Mouse (Mus musculus): ENCODE results near the gene Tex44. TPM values are rescaled to one million over a fixed set of nuclear protein-coding genes. Genes with fewer than 3 reads are reported as not detected.

Tex44 gene
- polyA plus RNA-seq, 1 experiment from 2014 or later = not detected

DNA sequence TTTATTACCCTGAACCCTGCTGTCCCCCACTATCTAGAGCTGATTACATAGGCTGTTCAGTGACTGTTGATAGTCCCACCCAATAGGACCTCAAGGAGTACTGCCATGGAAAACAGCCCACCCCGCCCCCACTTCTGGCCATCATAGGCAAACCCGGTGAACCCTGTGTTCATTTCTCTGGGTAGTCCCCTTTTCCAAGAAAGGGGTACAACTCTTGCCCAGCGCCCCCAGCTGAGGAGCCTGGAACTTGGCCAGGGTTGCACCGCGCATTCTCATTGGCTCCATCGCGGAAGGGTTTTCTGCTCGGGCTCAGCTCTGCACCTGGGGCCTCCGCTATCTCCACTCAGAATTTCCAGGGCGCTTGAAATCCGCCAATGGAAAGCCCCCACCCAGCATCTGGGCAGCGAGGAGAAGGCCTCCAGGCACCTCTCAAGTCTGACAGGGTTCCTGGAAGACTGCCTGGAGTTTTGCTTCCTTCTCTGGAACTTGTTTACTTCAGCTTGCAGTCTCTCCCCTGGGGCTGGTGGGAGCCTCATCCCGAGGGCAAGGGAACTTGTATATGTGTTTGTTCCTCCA lies 21.6 kb downstream of the Tex44 start:
- peak overlapping the region; percentile 16; the same call in 1 of the 2 replicates for H3K9ac ChIP-seq (replicated peaks; ENCODE audit: low read depth)
- H3K9me3 ChIP-seq (ENCODE audit: low read length) = no peaks in the 10 kb centered on the region
- peak; percentile 75 for ATAC-seq
- no peaks in the 10 kb centered on the region for H3K36me3 ChIP-seq (ENCODE audit: insufficient read depth, low read length)
- peaks cover 26% of the 10 kb centered on the region for H3K4me1 ChIP-seq (ENCODE audit: insufficient read depth, low read depth, low read length)
- H3K4me2 ChIP-seq (replicated peaks; ENCODE audit: low read depth, low read length) = no peak overlapping the region
- no peak; the same call in none of the 2 replicates for TF ChIP-seq EP300 (IDR thresholded peaks at IDR 0.05)
- TF ChIP-seq CTCF (IDR thresholded peaks at IDR 0.05) = no peak
- WGBS = 15% methylated on average over 13 of the region's 13 CpGs
- DNase-seq (ENCODE audit: low spot score) = peak; percentile 86
- peak overlapping the region; percentile 90 for H3K27ac ChIP-seq (ENCODE audit: low read length)
- H3K4me3 ChIP-seq (ENCODE audit: low read depth, low read length) = no peak overlapping the region
- H3K27me3 ChIP-seq (replicated peaks; ENCODE audit: insufficient read depth, low read length) = no peaks in the 10 kb centered on the region

DNA sequence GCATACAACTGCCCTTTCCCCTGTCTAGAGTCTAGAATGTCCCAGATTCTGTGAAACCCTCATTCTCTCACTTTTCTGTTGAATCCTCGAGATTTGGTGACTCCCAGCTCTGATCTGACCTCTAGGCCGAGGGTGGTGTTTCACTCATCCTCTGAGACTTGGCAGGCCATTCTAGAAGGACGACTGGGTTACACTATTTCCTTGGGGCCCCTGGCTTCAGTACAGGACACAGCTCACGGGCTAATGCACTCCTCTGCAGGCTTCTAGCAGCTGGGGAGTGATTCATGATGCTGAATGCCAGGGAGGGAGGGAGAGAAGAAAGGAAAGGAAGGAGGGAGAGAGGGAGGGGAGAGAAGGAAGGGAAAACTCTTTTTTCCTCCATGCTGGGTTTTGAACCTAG lies 22.1 kb downstream of the Tex44 start:
- H3K27ac ChIP-seq (ENCODE audit: low read length) = peak overlapping the region; percentile 90
- no peak overlapping the region; the same call in 1 of the 2 replicates for H3K4me2 ChIP-seq (replicated peaks; ENCODE audit: low read depth, low read length)
- no peaks in the 10 kb centered on the region for H3K9me3 ChIP-seq (ENCODE audit: low read length)
- TF ChIP-seq CTCF (IDR thresholded peaks at IDR 0.05) (no peak), EP300 (IDR thresholded peaks at IDR 0.05) (peak; percentile 25; the same call in 1 of the 2 replicates)
- H3K9ac ChIP-seq (replicated peaks; ENCODE audit: low read depth) = peak overlapping the region; percentile 16; the same call in 1 of the 2 replicates
- ATAC-seq = peak; percentile 80
- H3K36me3 ChIP-seq (ENCODE audit: insufficient read depth, low read length) = no peaks in the 10 kb centered on the region
- peaks cover 20% of the 10 kb centered on the region for H3K4me1 ChIP-seq (ENCODE audit: insufficient read depth, low read depth, low read length)
- no peaks in the 10 kb centered on the region for H3K27me3 ChIP-seq (replicated peaks; ENCODE audit: insufficient read depth, low read length)
- WGBS = 13% methylated on average over 4 of the region's 4 CpGs
- DNase-seq (ENCODE audit: low spot score) = peak; percentile 86
- H3K4me3 ChIP-seq (ENCODE audit: low read depth, low read length) = no peak overlapping the region

DNA sequence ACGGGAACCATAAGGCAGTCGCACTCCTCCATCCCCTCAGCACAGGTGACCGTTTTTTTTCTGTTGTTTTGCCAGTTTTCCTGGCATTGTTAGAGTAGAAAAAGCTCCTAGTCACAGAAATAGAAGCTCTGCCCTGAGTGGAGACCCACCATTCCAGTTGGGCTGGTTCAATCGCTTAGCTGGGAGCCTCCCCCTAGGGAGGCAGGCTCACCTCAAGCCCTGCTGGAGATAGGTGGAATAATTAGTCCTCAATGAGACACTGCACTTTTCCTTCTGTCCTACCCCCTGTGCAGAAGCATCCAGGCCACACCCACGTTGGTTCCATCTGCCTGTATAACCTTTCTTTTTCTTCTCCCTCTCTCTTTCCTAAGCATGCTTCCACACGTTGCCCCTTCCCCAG lies 23.8 kb downstream of the Tex44 start:
- no peaks in the 10 kb centered on the region for H3K36me3 ChIP-seq (ENCODE audit: insufficient read depth, low read length)
- no peak overlapping the region for H3K27ac ChIP-seq (ENCODE audit: low read length)
- DNase-seq (ENCODE audit: low spot score) (peak; percentile 54), ATAC-seq (peak; percentile 17; the same call in 1 of the 2 replicates)
- H3K27me3 ChIP-seq (replicated peaks; ENCODE audit: insufficient read depth, low read length) = no peaks in the 10 kb centered on the region
- TF ChIP-seq CTCF (IDR thresholded peaks at IDR 0.05) (peak; percentile 19; the same call in 1 of the 2 replicates), EP300 (IDR thresholded peaks at IDR 0.05) (no peak)
- H3K9me3 ChIP-seq (ENCODE audit: low read length) = no peaks in the 10 kb centered on the region
- H3K4me2 ChIP-seq (replicated peaks; ENCODE audit: low read depth, low read length) = no peak overlapping the region
- H3K9ac ChIP-seq (replicated peaks; ENCODE audit: low read depth) = no peak overlapping the region
- H3K4me3 ChIP-seq (ENCODE audit: low read depth, low read length) = no peak overlapping the region
- peaks cover 11% of the 10 kb centered on the region; the same call in 1 of the 2 replicates for H3K4me1 ChIP-seq (ENCODE audit: insufficient read depth, low read depth, low read length)
- WGBS = 34% methylated on average over 6 of the region's 6 CpGs

DNA sequence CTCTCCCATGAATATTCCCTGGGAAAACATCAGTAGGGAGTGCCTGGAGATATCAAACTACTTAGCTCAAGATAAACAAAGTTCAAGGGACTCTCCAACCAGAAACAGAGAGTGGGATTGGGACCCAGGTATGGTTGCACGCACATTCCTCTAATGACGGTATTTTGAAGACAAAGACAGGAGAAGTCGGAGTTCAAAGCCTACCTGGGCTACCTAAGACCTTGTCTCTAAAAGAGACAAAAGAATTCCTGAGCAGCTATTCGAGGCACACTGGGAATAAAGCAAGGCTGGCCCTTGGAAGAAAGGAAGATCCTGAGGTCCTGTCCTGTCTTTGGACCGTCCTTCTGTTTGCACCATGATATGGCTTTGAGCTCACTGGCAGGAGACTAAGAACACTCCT lies 26.6 kb downstream of the Tex44 start:
- WGBS = 62% methylated on average over 5 of the region's 5 CpGs

DNA sequence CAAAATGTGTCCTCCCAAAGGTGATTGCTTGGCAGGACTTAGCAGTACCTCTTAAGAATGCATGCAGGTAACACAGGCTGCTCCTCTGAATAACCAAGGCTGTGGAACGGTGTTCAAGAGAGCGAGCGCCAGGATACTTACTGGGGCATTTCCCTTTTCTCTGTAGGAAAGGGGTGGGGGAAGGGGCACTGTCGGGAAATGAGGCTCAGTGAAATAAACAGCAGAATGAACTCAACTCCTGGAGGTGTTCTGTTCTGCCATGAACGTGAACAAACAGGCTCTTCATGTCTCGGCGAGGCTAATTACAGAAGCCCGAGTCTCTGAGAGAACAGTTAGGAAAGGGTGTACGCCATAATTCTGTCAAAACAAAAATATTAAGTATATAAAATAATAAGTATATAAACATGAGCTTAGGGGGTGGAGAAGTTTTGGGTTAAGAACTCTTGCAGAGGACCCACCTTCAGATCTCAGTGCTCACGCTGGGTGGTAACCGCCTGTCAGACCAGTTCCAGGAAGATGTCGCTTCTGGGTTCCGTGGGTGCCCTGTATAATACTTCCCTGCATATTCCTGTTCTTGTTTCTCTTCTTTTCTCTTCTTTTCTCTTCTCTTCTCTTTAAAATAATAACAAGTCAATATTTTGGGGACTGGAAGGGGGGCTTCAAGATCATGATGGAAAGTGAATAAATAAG lies 30.9 kb downstream of the Tex44 start:
- Histone ChIP-seq H3K4me2 (replicated peaks; ENCODE audit: low read depth, low read length) (no peak overlapping the region), H3K36me3 (ENCODE audit: insufficient read depth, low read length) (no peaks in the 10 kb centered on the region), H3K4me3 (ENCODE audit: low read depth, low read length) (no peak overlapping the region), H3K27ac (ENCODE audit: low read length) (no peak overlapping the region), H3K9ac (replicated peaks; ENCODE audit: low read depth) (no peak overlapping the region), H3K27me3 (replicated peaks; ENCODE audit: insufficient read depth, low read length) (no peaks in the 10 kb centered on the region), H3K9me3 (ENCODE audit: low read length) (no peaks in the 10 kb centered on the region), H3K4me1 (ENCODE audit: insufficient read depth, low read depth, low read length) (no peaks in the 10 kb centered on the region)
- 36% methylated on average over 13 of the region's 13 CpGs for WGBS
- ATAC-seq (no peak), DNase-seq (ENCODE audit: low spot score) (no peak)
- TF ChIP-seq CTCF (IDR thresholded peaks at IDR 0.05) (no peak), EP300 (IDR thresholded peaks at IDR 0.05) (no peak)

More for the DNA sequence above, 26.6 kb downstream of the Tex44 start:
- H3K9ac ChIP-seq (replicated peaks; ENCODE audit: low read depth) = no peak overlapping the region
- H3K4me2 ChIP-seq (replicated peaks; ENCODE audit: low read depth, low read length) = no peak overlapping the region
- no peaks in the 10 kb centered on the region for H3K9me3 ChIP-seq (ENCODE audit: low read length)
- H3K4me3 ChIP-seq (ENCODE audit: low read depth, low read length) = no peak overlapping the region
- ATAC-seq = no peak
- no peak for TF ChIP-seq CTCF (IDR thresholded peaks at IDR 0.05)
- no peak for DNase-seq (ENCODE audit: low spot score)
- peaks cover 7% of the 10 kb centered on the region; the same call in 1 of the 2 replicates for H3K4me1 ChIP-seq (ENCODE audit: insufficient read depth, low read depth, low read length)
- H3K27me3 ChIP-seq (replicated peaks; ENCODE audit: insufficient read depth, low read length) = no peaks in the 10 kb centered on the region
- no peaks in the 10 kb centered on the region for H3K36me3 ChIP-seq (ENCODE audit: insufficient read depth, low read length)
- no peak overlapping the region for H3K27ac ChIP-seq (ENCODE audit: low read length)

DNA sequence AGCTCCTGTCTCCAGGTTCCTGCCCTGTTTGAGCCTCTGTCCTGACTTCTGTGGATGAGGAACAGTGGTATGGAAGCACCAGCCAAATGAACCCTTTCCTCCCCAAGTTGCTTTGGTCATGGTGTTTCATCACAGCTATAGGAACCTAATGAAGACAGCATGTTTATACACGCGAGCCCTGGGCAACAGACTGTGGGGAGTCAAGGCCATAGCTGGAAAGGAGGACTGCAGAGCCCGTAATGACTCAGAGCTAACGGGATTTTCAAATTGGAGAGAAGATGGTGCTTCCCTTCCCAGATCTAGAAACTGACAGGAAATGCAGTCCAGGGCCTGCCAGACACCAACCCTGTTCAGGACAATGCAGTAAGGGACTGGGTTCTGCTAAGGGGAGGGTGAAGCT lies 33.2 kb downstream of the Tex44 start:
- ATAC-seq (no peak), DNase-seq (ENCODE audit: low spot score) (no peak)
- Histone ChIP-seq H3K27ac (ENCODE audit: low read length) (no peak overlapping the region), H3K4me1 (ENCODE audit: insufficient read depth, low read depth, low read length) (no peaks in the 10 kb centered on the region), H3K4me3 (ENCODE audit: low read depth, low read length) (no peak overlapping the region), H3K9ac (replicated peaks; ENCODE audit: low read depth) (no peak overlapping the region), H3K9me3 (ENCODE audit: low read length) (no peaks in the 10 kb centered on the region), H3K36me3 (ENCODE audit: insufficient read depth, low read length) (no peaks in the 10 kb centered on the region), H3K4me2 (replicated peaks; ENCODE audit: low read depth, low read length) (no peak overlapping the region), H3K27me3 (replicated peaks; ENCODE audit: insufficient read depth, low read length) (no peaks in the 10 kb centered on the region)
- no peak for TF ChIP-seq CTCF (IDR thresholded peaks at IDR 0.05)
- TF ChIP-seq EP300 (IDR thresholded peaks at IDR 0.05) = no peak
- 71% methylated on average over 4 of the region's 4 CpGs for WGBS

Measured in lung, postnatal 0 days (tissue).